Mouse (Mus musculus) heart, embryonic 12.5 days (tissue): Measurements from ENCODE around the gene Kif1bp. TPM values are rescaled to one million over a fixed set of nuclear protein-coding genes. Genes with fewer than 3 reads are reported as not detected.
"Not testable (repeated sequence)": the region's sequence is repeated elsewhere in the genome, so short reads cannot be mapped to it uniquely, and the experiment has no call there.

Experiments
- ATAC-seq: fragments of 200-750 bp; cut with Nextera tagmentation; 2 replicates; pipeline ENCODE4 v1.8.0; 2017; ENCODE audit warnings: moderate TSS enrichment, moderate library complexity; ENCODE audit not compliant: insufficient number of reproducible peaks, low FRiP score
- H3K27ac ChIP-seq: fragments of 300-500 bp; sonication (generic); 2 replicates; pipeline ENCODE4 v1.5.1; 2016; ENCODE audit warnings: mild to moderate bottlenecking, moderate library complexity; ENCODE audit not compliant: poor library complexity, severe bottlenecking
- H3K27me3 ChIP-seq: fragments of 300-500 bp; sonication (generic); replicated peaks from 2 replicates; pipeline ENCODE4 v1.6.1; 2016; ENCODE audit warnings: mild to moderate bottlenecking, moderate library complexity
- H3K36me3 ChIP-seq: fragments of 300-500 bp; sonication (generic); 2 replicates; pipeline ENCODE4 v1.6.1; 2016; ENCODE audit warnings: mild to moderate bottlenecking, moderate library complexity
- H3K4me1 ChIP-seq: fragments of 300-500 bp; sonication (generic); replicated peaks from 2 replicates; pipeline ENCODE4 v1.6.1; 2016; ENCODE audit warnings: mild to moderate bottlenecking
- H3K4me2 ChIP-seq: fragments of 300-500 bp; sonication (generic); 2 replicates; pipeline ENCODE4 v1.6.1; 2016; ENCODE audit warnings: mild to moderate bottlenecking, moderate library complexity
- H3K4me3 ChIP-seq: fragments of 300-500 bp; sonication (generic); 2 replicates; pipeline ENCODE4 v1.5.1; 2016; ENCODE audit warnings: mild to moderate bottlenecking
- H3K9ac ChIP-seq: fragments of 300-500 bp; sonication (generic); 2 replicates; pipeline ENCODE4 v1.6.1; 2016; ENCODE audit warnings: mild to moderate bottlenecking, moderate library complexity
- H3K9me3 ChIP-seq: fragments of 300-500 bp; sonication (generic); replicated peaks from 2 replicates; pipeline ENCODE4 v1.6.1; 2016; ENCODE audit warnings: mild to moderate bottlenecking, moderate library complexity
- WGBS: fragments of 180-500 bp; shearing (Covaris S2); methylation state at CpG from one replicate; pipeline ENCODE4 v1.1.7; 2016; 5-methylcytosine and 5-hydroxymethylcytosine counted together
- polyA plus RNA-seq: library from polyadenylated mRNA; unstranded; fragments of >200 nt; fragmentation: Nextera tagmentation; extraction: Ambion mirVana; gene quantifications from 2 replicates; pipeline ENCODE4 v1.2.1, GENCODE M21; 2016

The Kif1bp gene
- 34.4 and 38.7 TPM in 2 replicates for polyA plus RNA-seq

DNA sequence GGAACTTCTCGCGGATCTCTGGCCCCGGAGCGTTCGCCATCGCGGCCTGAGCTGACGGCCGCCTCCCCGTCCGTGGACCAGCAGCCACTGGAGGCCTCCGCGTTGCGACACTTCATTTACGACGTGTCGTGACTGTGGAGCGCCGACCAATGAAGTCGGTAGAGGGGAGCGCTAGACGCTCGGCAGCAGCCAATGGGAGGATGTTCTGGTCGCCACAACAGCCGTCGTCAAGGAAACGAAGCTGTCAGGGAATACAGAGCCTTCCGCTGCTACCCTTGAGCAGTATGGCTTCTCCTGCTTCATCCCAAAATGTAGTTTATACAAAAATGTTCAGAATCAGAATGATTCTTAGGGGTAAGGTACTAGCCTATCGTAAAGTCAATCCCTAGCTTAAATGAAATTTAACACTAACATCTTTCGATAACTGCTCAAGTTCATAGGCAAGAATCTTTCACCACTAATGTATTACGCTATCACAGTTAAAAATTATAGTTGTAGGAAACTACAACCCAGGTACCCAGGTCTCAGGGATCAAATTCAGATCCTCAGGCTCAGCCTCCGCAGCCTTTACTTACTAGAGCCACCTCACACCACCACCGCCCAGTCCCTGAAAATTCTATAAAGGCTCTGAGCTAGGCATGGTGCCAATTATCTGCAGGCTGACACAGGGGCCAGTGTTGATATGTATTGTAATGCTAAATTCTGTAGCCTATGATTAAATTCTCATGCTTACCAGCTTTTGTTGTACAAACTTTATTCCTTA lies at the start of gene Kif1bp:
Gene Kif1bp (minus strand): TSS at position 120 of the 763 bp plus-strand sequence.
- Histone ChIP-seq H3K27ac (peak within 1 kb of the TSS; percentile 12; the same call in 1 of the 2 replicates), H3K9me3 (no peaks in the 10 kb centered on the region), H3K27me3 (no peaks in the 10 kb centered on the region), H3K4me2 (peak within 1 kb of the TSS; percentile 97), H3K9ac (peak within 1 kb of the TSS; percentile 79), H3K4me3 (peak within 1 kb of the TSS; percentile 84), H3K4me1 (peaks cover 13% of the 10 kb centered on the region), H3K36me3 (peaks cover 49% of the 10 kb centered on the region)
- ATAC-seq, result peak; percentile 98
- 6% methylated on average over 33 of the region's 33 CpGs for WGBS

DNA sequence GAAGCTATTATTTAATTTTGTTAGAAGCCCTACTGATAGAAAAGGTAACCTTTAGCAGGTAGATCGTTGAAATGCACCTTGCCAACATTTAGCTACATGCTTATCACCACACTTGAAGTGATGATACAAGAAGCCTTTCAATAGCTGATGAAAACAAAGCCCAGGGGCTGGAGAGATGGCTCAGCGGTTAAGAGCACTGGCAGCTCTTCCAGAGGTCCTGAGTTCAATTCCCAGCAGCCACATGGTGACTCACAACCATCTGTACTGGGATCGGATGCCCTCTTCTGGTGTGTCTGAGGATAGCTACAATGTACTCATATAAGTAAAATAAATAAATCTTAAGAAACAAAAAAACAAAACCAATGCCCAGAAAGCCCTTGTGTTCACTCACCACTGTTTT lies 25.9 kb upstream of the Kif1bp start:
- H3K9ac ChIP-seq, result no peak overlapping the region
- no peak overlapping the region for H3K4me3 ChIP-seq
- ATAC-seq, result no peak
- no peaks in the 10 kb centered on the region for H3K9me3 ChIP-seq
- no peaks in the 10 kb centered on the region for H3K36me3 ChIP-seq
- H3K4me2 ChIP-seq, result no peak overlapping the region
- 78% methylated on average over 3 of the region's 3 CpGs for WGBS
- no peak overlapping the region for H3K27ac ChIP-seq
- no peaks in the 10 kb centered on the region for H3K27me3 ChIP-seq
- H3K4me1 ChIP-seq, result peaks cover 12% of the 10 kb centered on the region; the same call in 1 of the 2 replicates

DNA sequence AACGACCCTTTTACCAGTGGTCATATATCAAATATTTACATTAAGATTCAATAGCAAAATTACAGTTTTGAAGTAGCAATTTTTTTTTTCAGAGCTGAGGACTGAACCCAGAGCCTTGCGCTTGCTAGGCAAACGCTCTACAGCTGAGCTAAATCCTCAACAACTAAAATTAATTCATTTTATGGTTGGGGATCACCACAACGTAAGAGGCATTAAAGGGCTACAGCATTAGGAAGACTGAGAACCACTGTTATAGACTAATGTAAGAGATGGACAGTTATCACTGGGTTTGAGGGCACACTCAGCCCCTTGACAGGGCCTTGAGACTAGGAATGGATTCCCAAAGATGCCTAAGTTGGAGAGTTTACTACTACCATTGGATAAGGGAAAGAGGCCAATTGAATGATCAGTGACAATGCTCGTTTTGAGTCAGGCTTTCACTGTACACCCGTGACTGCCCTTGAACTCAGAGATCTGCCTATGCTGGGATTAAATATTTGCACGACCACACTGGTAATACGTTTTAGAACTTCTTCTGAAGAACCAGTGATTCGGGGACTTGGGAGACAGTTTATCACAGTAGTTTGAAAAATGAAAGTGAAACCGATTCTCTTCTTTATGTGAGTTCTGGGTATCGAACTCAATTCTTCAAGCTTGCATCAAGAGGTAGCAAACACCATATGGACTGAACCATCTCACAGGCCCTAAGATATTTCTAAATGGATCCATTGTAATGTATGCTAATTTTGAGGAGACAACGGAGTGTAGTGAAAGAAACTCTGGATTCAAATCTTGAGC lies 25.2 kb upstream of the Kif1bp start:
- ATAC-seq, result no peak
- no peak overlapping the region for H3K4me2 ChIP-seq
- WGBS, result 84% methylated on average over 12 of the region's 12 CpGs

GRCm38 (mm10) chr10:62602177-62603040 lies 24.2 kb upstream of the Kif1bp start, which contains the start of gene Ddx21:
TSS of gene Ddx21 (minus strand) at chr10:62602281.
- H3K27me3 ChIP-seq, result no peaks in the 10 kb centered on the region
- H3K9ac ChIP-seq, result peak within 1 kb of the TSS; percentile 73
- H3K36me3 ChIP-seq, result peaks cover 13% of the 10 kb centered on the region
- no peaks in the 10 kb centered on the region for H3K9me3 ChIP-seq
- peaks cover 15% of the 10 kb centered on the region; the same call in 1 of the 2 replicates for H3K4me1 ChIP-seq
- H3K27ac ChIP-seq, result peak within 1 kb of the TSS; percentile 49
- ATAC-seq, result peak; percentile 91
- WGBS, result 5% methylated on average over 53 of the region's 53 CpGs
- H3K4me3 ChIP-seq, result peak within 1 kb of the TSS; percentile 68
- H3K4me2 ChIP-seq, result peak within 1 kb of the TSS; percentile 90

More for the DNA sequence above, 25.2 kb upstream of the Kif1bp start:
- H3K27me3 ChIP-seq, result no peaks in the 10 kb centered on the region
- peak overlapping the region; percentile 68; the same call in 1 of the 2 replicates for H3K4me3 ChIP-seq
- no peaks in the 10 kb centered on the region for H3K9me3 ChIP-seq
- no peak overlapping the region for H3K9ac ChIP-seq
- H3K27ac ChIP-seq, result no peak overlapping the region
- peaks cover 3% of the 10 kb centered on the region for H3K36me3 ChIP-seq
- H3K4me1 ChIP-seq, result peaks cover 12% of the 10 kb centered on the region; the same call in 1 of the 2 replicates

- H3K9ac ChIP-seq, result peak overlapping the region; percentile 73
- peak overlapping the region; percentile 49 for H3K27ac ChIP-seq
- H3K9me3 ChIP-seq, result no peaks in the 10 kb centered on the region
- H3K27me3 ChIP-seq, result no peaks in the 10 kb centered on the region
- WGBS, result under 1% methylated on average over 23 of the region's 23 CpGs
- H3K36me3 ChIP-seq, result peaks cover 16% of the 10 kb centered on the region
- peaks cover 15% of the 10 kb centered on the region; the same call in 1 of the 2 replicates for H3K4me1 ChIP-seq
- peak; percentile 71 for ATAC-seq
- H3K4me2 ChIP-seq, result peak overlapping the region; percentile 90
- H3K4me3 ChIP-seq, result peak overlapping the region; percentile 68
Measured at GRCm38 (mm10) chr10:62601833-62602176, 23.5 kb upstream of the Kif1bp start.

- 10% methylated on average over 20 of the region's 20 CpGs for WGBS
Measured at GRCm38 (mm10) chr10:62601053-62601791, 23.0 kb upstream of the Kif1bp start.

GRCm38 (mm10) chr10:62600056-62600455 lies 21.8 kb upstream of the Kif1bp start:
- Histone ChIP-seq H3K36me3 (peaks cover 25% of the 10 kb centered on the region), H3K9ac (no peak overlapping the region), H3K4me2 (no peak overlapping the region), H3K27ac (no peak overlapping the region), H3K9me3 (no peaks in the 10 kb centered on the region), H3K27me3 (no peaks in the 10 kb centered on the region), H3K4me3 (no peak overlapping the region), H3K4me1 (peaks cover 15% of the 10 kb centered on the region; the same call in 1 of the 2 replicates)
- WGBS, result 90% methylated on average over 6 of the region's 6 CpGs
- no peak for ATAC-seq

More at GRCm38 (mm10) chr10:62601053-62601791, 23.0 kb upstream of the Kif1bp start:
- H3K27ac ChIP-seq, result no peak overlapping the region
- H3K9me3 ChIP-seq, result no peaks in the 10 kb centered on the region
- peak overlapping the region; percentile 90 for H3K4me2 ChIP-seq
- peak overlapping the region; percentile 68 for H3K4me3 ChIP-seq
- ATAC-seq, result no peak
- peaks cover 15% of the 10 kb centered on the region; the same call in 1 of the 2 replicates for H3K4me1 ChIP-seq
- no peaks in the 10 kb centered on the region for H3K27me3 ChIP-seq
- peaks cover 19% of the 10 kb centered on the region for H3K36me3 ChIP-seq
- peak overlapping the region; percentile 73 for H3K9ac ChIP-seq

DNA sequence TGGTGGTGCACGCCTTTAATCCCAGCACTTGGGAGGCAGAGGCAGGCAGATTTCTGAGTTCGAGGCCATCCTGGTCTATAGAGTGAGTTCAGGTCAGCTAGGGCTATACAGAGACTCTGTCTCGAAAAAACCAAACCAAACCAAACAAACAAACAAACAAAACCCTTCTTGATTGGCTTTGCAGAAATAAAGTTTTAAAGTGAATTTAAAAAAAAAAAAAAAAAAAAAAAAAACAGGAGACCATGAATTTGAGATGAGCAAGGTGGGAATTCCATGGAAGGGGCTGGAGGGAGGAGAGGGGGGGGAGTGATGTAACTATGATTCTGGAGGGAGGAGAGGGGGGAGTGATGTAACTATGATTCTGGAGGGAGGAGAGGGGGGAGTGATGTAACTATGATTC lies 21.1 kb upstream of the Kif1bp start:
- H3K27me3 ChIP-seq, ATAC-seq: not testable (repeated sequence)
- H3K36me3 ChIP-seq, result peaks cover 32% of the 10 kb centered on the region

GRCm38 (mm10) chr10:62592496-62592895 lies 14.2 kb upstream of the Kif1bp start:
- Histone ChIP-seq H3K9ac (no peak overlapping the region), H3K36me3 (peaks cover 83% of the 10 kb centered on the region), H3K27ac (no peak overlapping the region), H3K4me1 (peaks cover 10% of the 10 kb centered on the region), H3K27me3 (no peaks in the 10 kb centered on the region), H3K9me3 (no peaks in the 10 kb centered on the region), H3K4me2 (no peak overlapping the region), H3K4me3 (no peak overlapping the region)
- no peak for ATAC-seq
- 85% methylated on average over 7 of the region's 7 CpGs for WGBS

More for the DNA sequence above, 21.1 kb upstream of the Kif1bp start:
- peaks cover 15% of the 10 kb centered on the region; the same call in 1 of the 2 replicates for H3K4me1 ChIP-seq
- not testable (repeated sequence) for H3K4me3 ChIP-seq, H3K9me3 ChIP-seq, H3K4me2 ChIP-seq, H3K27ac ChIP-seq, H3K9ac ChIP-seq
- WGBS, result 96% methylated on average over 3 of the region's 3 CpGs

DNA sequence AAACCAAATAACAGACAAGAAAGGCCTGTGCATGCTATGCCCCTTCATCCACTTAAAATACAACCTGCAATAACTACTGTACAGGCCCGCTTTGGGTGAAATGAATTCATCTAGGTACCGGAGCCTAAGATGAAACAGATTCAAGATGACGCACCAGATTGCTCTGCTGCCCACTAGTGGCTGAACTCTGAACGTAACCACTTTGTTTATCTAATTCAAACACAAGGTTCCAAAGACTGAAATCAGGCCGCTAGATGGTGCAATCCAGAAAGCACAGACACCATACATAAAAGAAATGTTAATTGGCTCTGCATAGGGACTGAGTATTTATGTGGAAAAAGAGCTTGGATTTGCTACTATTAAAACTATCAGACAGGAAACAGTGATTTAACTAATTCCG lies 11.9 kb upstream of the Kif1bp start:
- no peak overlapping the region for H3K4me3 ChIP-seq
- peaks cover 95% of the 10 kb centered on the region for H3K36me3 ChIP-seq
- WGBS, result 46% methylated on average over 6 of the region's 6 CpGs
- H3K27ac ChIP-seq, result no peak overlapping the region
- no peak for ATAC-seq
- no peaks in the 10 kb centered on the region for H3K27me3 ChIP-seq
- H3K9me3 ChIP-seq, result no peaks in the 10 kb centered on the region
- H3K9ac ChIP-seq, result no peak overlapping the region
- no peak overlapping the region for H3K4me2 ChIP-seq
- H3K4me1 ChIP-seq, result peaks cover 10% of the 10 kb centered on the region
